Mouse (Mus musculus) limb, embryonic 13.5 days (tissue): ENCODE results near the gene Rem2. TPM values are rescaled to one million over a fixed set of nuclear protein-coding genes. Genes with fewer than 3 reads are reported as not detected.

Experiments
- ATAC-seq: fragments of 200-750 bp; cut with Nextera tagmentation; 2 replicates; pipeline ENCODE4 v1.8.0; 2017; ENCODE audit warnings: low read depth, moderate number of reproducible peaks, moderate TSS enrichment; ENCODE audit not compliant: low FRiP score
- H3K27ac ChIP-seq: fragments of 300-500 bp; sonication (generic); 2 replicates; pipeline ENCODE4 v1.5.1; 2015; ENCODE audit warnings: inconsistent platforms, mild to moderate bottlenecking, moderate library complexity
- H3K27me3 ChIP-seq: fragments of 300-500 bp; sonication (generic); 2 replicates; pipeline ENCODE4 v1.6.1; 2015; ENCODE audit warnings: mild to moderate bottlenecking, inconsistent platforms
- H3K36me3 ChIP-seq: fragments of 300-500 bp; sonication (generic); 2 replicates; pipeline ENCODE4 v1.6.1; 2015; ENCODE audit warnings: inconsistent platforms, mild to moderate bottlenecking, moderate library complexity
- H3K4me1 ChIP-seq: fragments of 300-500 bp; sonication (generic); 2 replicates; pipeline ENCODE4 v1.6.1; 2015; ENCODE audit warnings: inconsistent platforms
- H3K4me2 ChIP-seq: fragments of 300-500 bp; sonication (generic); replicated peaks from 2 replicates; pipeline ENCODE4 v1.6.1; 2015; ENCODE audit warnings: inconsistent platforms, mild to moderate bottlenecking, moderate library complexity
- H3K4me3 ChIP-seq: fragments of 300-500 bp; sonication (generic); 2 replicates; pipeline ENCODE4 v1.5.1; 2015; ENCODE audit warnings: moderate library complexity, mild to moderate bottlenecking, inconsistent platforms
- H3K9ac ChIP-seq: fragments of 300-500 bp; sonication (generic); 2 replicates; pipeline ENCODE4 v1.6.1; 2015; ENCODE audit warnings: mild to moderate bottlenecking, inconsistent platforms
- H3K9me3 ChIP-seq: fragments of 300-500 bp; sonication (generic); 2 replicates; pipeline ENCODE4 v1.6.1; 2016; ENCODE audit warnings: inconsistent platforms
- WGBS: fragments of 180-500 bp; shearing (Covaris S2); methylation state at CpG from one replicate; pipeline ENCODE4 v1.1.7; 2015; 5-methylcytosine and 5-hydroxymethylcytosine counted together
- polyA plus RNA-seq: library from polyadenylated mRNA; unstranded; fragments of >200 nt; fragmentation: Nextera tagmentation; extraction: Ambion mirVana; gene quantifications from 2 replicates; pipeline ENCODE4 v1.2.1, GENCODE M21; 2015

The Rem2 gene
- polyA plus RNA-seq, 1 experiment from 2014 or later: 3.2 TPM

GRCm38 (mm10) chr14:54433941-54434531 is 41.9 kb upstream of the Rem2 start:
- peak overlapping the region; percentile 99 for H3K9ac ChIP-seq
- peaks cover 50% of the 10 kb centered on the region for H3K36me3 ChIP-seq
- 52% methylated on average over 12 of the region's 12 CpGs for WGBS
- H3K27me3 ChIP-seq: no peaks in the 10 kb centered on the region
- no peak for ATAC-seq
- peak overlapping the region; percentile 98; the same call in 1 of the 2 replicates for H3K27ac ChIP-seq
- H3K4me2 ChIP-seq: peak overlapping the region; percentile 96
- peak overlapping the region; percentile 95 for H3K4me3 ChIP-seq
- peaks cover 47% of the 10 kb centered on the region for H3K4me1 ChIP-seq
- H3K9me3 ChIP-seq: no peaks in the 10 kb centered on the region

- Histone ChIP-seq H3K4me1 (peaks cover 33% of the 10 kb centered on the region), H3K36me3 (peaks cover 54% of the 10 kb centered on the region), H3K27ac (no peak overlapping the region), H3K27me3 (no peaks in the 10 kb centered on the region), H3K9ac (no peak overlapping the region), H3K4me2 (no peak overlapping the region), H3K9me3 (no peaks in the 10 kb centered on the region), H3K4me3 (no peak overlapping the region)
- WGBS: 82% methylated on average over 11 of the region's 11 CpGs
- ATAC-seq: no peak
These were observed 40.5 kb upstream of the Rem2 start for GRCm38 (mm10) chr14:54435194-54435918.

GRCm38 (mm10) chr14:54439155-54439554 is 36.7 kb upstream of the Rem2 start:
- Histone ChIP-seq H3K27me3 (no peaks in the 10 kb centered on the region), H3K4me1 (peaks cover 31% of the 10 kb centered on the region), H3K4me3 (no peak overlapping the region), H3K27ac (no peak overlapping the region), H3K4me2 (no peak overlapping the region), H3K9ac (no peak overlapping the region), H3K36me3 (peaks cover 75% of the 10 kb centered on the region), H3K9me3 (no peaks in the 10 kb centered on the region)
- ATAC-seq: no peak
- WGBS: 90% methylated on average over 12 of the region's 12 CpGs

- H3K27ac ChIP-seq: no peak overlapping the region
- H3K36me3 ChIP-seq: peaks cover 78% of the 10 kb centered on the region
- 64% methylated on average over 7 of the region's 7 CpGs for WGBS
- H3K4me3 ChIP-seq: no peak overlapping the region
- no peak for ATAC-seq
- no peaks in the 10 kb centered on the region for H3K9me3 ChIP-seq
- H3K9ac ChIP-seq: no peak overlapping the region
- H3K4me2 ChIP-seq: no peak overlapping the region
- no peaks in the 10 kb centered on the region for H3K27me3 ChIP-seq
- H3K4me1 ChIP-seq: peaks cover 28% of the 10 kb centered on the region
These were observed 36.3 kb upstream of the Rem2 start for GRCm38 (mm10) chr14:54439610-54440009.

- Histone ChIP-seq H3K4me2 (no peak overlapping the region), H3K9me3 (no peaks in the 10 kb centered on the region), H3K4me1 (peaks cover 19% of the 10 kb centered on the region), H3K27ac (no peak overlapping the region), H3K9ac (no peak overlapping the region), H3K27me3 (no peaks in the 10 kb centered on the region), H3K4me3 (no peak overlapping the region), H3K36me3 (peaks cover 73% of the 10 kb centered on the region)
- 91% methylated on average over 14 of the region's 14 CpGs for WGBS
- ATAC-seq: no peak
These were observed 35.4 kb upstream of the Rem2 start for GRCm38 (mm10) chr14:54440538-54440937.

GRCm38 (mm10) chr14:54441365-54441764 is 34.5 kb upstream of the Rem2 start:
- Histone ChIP-seq H3K36me3 (peaks cover 65% of the 10 kb centered on the region), H3K9ac (no peak overlapping the region), H3K4me2 (no peak overlapping the region), H3K27me3 (no peaks in the 10 kb centered on the region), H3K4me1 (peaks cover 19% of the 10 kb centered on the region), H3K9me3 (no peaks in the 10 kb centered on the region), H3K27ac (no peak overlapping the region), H3K4me3 (no peak overlapping the region)
- no peak for ATAC-seq
- WGBS: 81% methylated on average over 4 of the region's 4 CpGs

GRCm38 (mm10) chr14:54442548-54442947 is 33.4 kb upstream of the Rem2 start:
- Histone ChIP-seq H3K27ac (peak overlapping the region; percentile 87), H3K4me3 (no peak overlapping the region), H3K9me3 (no peaks in the 10 kb centered on the region), H3K27me3 (no peaks in the 10 kb centered on the region), H3K4me2 (peak overlapping the region; percentile 38; the same call in 1 of the 2 replicates), H3K9ac (no peak overlapping the region), H3K36me3 (peaks cover 53% of the 10 kb centered on the region), H3K4me1 (peaks cover 19% of the 10 kb centered on the region)
- no peak; the same call in 1 of the 2 replicates for ATAC-seq
- WGBS: 78% methylated on average over 3 of the region's 3 CpGs

- Histone ChIP-seq H3K4me3 (no peak overlapping the region), H3K4me2 (peak overlapping the region; percentile 38), H3K27me3 (no peaks in the 10 kb centered on the region), H3K27ac (peak overlapping the region; percentile 87), H3K4me1 (peaks cover 19% of the 10 kb centered on the region), H3K9me3 (no peaks in the 10 kb centered on the region), H3K9ac (peak overlapping the region; percentile 31; the same call in 1 of the 2 replicates), H3K36me3 (peaks cover 48% of the 10 kb centered on the region)
- WGBS: 10% methylated on average over 3 of the region's 3 CpGs
- peak; percentile 88 for ATAC-seq
These were observed 32.7 kb upstream of the Rem2 start for GRCm38 (mm10) chr14:54443196-54443595.

GRCm38 (mm10) chr14:54443712-54444618 is 31.9 kb upstream of the Rem2 start:
- Histone ChIP-seq H3K27ac (peak overlapping the region; percentile 87), H3K36me3 (peaks cover 41% of the 10 kb centered on the region), H3K27me3 (no peaks in the 10 kb centered on the region), H3K4me2 (peak overlapping the region; percentile 38; the same call in 1 of the 2 replicates), H3K4me1 (peaks cover 23% of the 10 kb centered on the region), H3K4me3 (no peak overlapping the region), H3K9ac (peak overlapping the region; percentile 31; the same call in 1 of the 2 replicates), H3K9me3 (no peaks in the 10 kb centered on the region)
- ATAC-seq: peak; percentile 62
- WGBS: 48% methylated on average over 15 of the region's 15 CpGs

GRCm38 (mm10) chr14:54445476-54445875 is 30.4 kb upstream of the Rem2 start:
- no peak overlapping the region for H3K9ac ChIP-seq
- H3K4me2 ChIP-seq: no peak overlapping the region
- H3K4me3 ChIP-seq: no peak overlapping the region
- H3K4me1 ChIP-seq: peaks cover 23% of the 10 kb centered on the region
- no peak for ATAC-seq
- no peaks in the 10 kb centered on the region for H3K9me3 ChIP-seq
- no peaks in the 10 kb centered on the region for H3K27me3 ChIP-seq
- no peak overlapping the region for H3K27ac ChIP-seq
- WGBS: 62% methylated on average over 3 of the region's 3 CpGs
- peaks cover 25% of the 10 kb centered on the region for H3K36me3 ChIP-seq

- H3K36me3 ChIP-seq: no peaks in the 10 kb centered on the region
- 91% methylated on average over 9 of the region's 9 CpGs for WGBS
- no peaks in the 10 kb centered on the region for H3K27me3 ChIP-seq
- H3K9me3 ChIP-seq: no peaks in the 10 kb centered on the region
- ATAC-seq: no peak
- H3K4me2 ChIP-seq: no peak overlapping the region
- H3K4me1 ChIP-seq: peaks cover 4% of the 10 kb centered on the region; the same call in 1 of the 2 replicates
- no peak overlapping the region for H3K9ac ChIP-seq
- no peak overlapping the region for H3K4me3 ChIP-seq
- no peak overlapping the region for H3K27ac ChIP-seq
These were observed 22.3 kb upstream of the Rem2 start for GRCm38 (mm10) chr14:54453566-54453965.
